Comparison of ENCODE assay signal across 10 mouse cellular contexts in the genomic region with DNA sequence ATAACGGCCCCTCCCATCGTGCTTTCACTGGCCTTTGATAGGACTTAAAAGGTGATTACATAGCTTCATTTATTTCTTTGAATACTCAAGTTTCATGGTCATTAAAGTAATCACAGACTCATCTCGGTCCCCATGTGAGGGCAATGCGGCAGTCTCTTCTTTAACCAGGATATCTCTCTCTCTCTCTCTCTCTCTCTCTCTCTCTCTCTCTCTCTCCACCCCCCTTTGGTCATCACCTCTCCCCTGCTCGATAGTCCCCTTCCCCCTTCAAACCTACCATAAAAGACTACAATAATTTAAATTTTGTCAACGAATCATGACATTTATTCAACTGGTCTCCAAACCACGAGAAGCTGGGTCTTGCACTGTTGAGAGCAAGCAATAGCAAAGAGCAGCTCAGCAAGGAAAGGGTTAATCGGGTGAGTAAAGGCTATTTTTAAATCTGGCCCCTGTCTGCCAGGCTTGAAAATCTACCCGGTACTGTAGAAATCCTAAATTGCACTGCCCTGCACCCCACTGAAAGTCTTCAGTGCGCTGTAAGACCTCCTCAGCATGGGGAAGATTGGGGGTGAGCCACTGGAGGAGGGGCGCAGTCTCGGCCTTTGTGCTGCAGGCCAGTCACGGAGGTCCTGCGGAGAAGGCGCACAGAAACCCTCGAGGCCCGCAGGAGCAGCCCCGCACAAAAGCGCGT. TPM values are rescaled to one million over a fixed set of nuclear protein-coding genes. Genes with fewer than 3 reads are reported as not detected.
DNase-seq lines count a peak whose midpoint lies in the region; ATAC-seq and TF ChIP-seq lines count a peak whose summit lies in the region.
"Had no signal": no experiment of that assay in that cellular context is flagged by ENCODE, and none has a peak within 500 bp of the region (broad histone marks: within the 10 kb centered on the region; RNA-seq: fewer than 3 reads in every experiment).

No protein-coding gene starts in this region.

- H3K27ac ChIP-seq in heart, embryonic 13.5 days (replicated peaks): no peak overlapping the region
- peak overlapping the region; percentile 34; the same call in 1 of the 2 replicates for H3K27ac ChIP-seq in hindbrain, embryonic 15.5 days (replicated peaks)
- 0 out of 2 replicates have a peak overlapping the region, but pooled peaks have one; percentile 34 for H3K27ac ChIP-seq in neural tube, embryonic 11.5 days (ENCODE audit: low read depth, low read length)

- ATAC-seq in heart, embryonic 13.5 days (ENCODE audit: extremely low read depth, insufficient number of reproducible peaks, low FRiP score, low TSS enrichment): no peak
- peak; percentile 79 for ATAC-seq in hindbrain, embryonic 15.5 days (ENCODE audit: low FRiP score, low read depth)
- peak; percentile 90 for ATAC-seq in neural tube, embryonic 11.5 days (ENCODE audit: insufficient read depth, low FRiP score, low TSS enrichment)

- 9% methylated on average over 20 of the region's 20 CpGs for WGBS in heart, embryonic 13.5 days
- 5% methylated on average over 20 of the region's 20 CpGs for WGBS in hindbrain, embryonic 15.5 days
- WGBS in neural tube, embryonic 11.5 days: 7% methylated on average over 20 of the region's 20 CpGs

- no peaks in the 10 kb centered on the region for H3K36me3 ChIP-seq in heart, embryonic 13.5 days
- no peaks in the 10 kb centered on the region for H3K36me3 ChIP-seq in E14TG2a.4 (ENCODE audit: insufficient read depth, low read length)
- no peaks in the 10 kb centered on the region for H3K36me3 ChIP-seq in hindbrain, embryonic 15.5 days
- H3K36me3 ChIP-seq in neural tube, embryonic 11.5 days (ENCODE audit: control insufficient read depth, insufficient read depth, low read length): no peaks in the 10 kb centered on the region

- H3K4me3 ChIP-seq in heart, embryonic 13.5 days: peak overlapping the region; percentile 54
- peak overlapping the region; percentile 59 for H3K4me3 ChIP-seq in E14TG2a.4 (replicated peaks; ENCODE audit: low read length)
- peak overlapping the region; percentile 35 for H3K4me3 ChIP-seq in hindbrain, embryonic 15.5 days
- H3K4me3 ChIP-seq in neural tube, embryonic 11.5 days (ENCODE audit: low read depth, low read length): peak overlapping the region; percentile 15; the same call in 1 of the 2 replicates

- peaks cover 3% of the 10 kb centered on the region; the same call in 1 of the 2 replicates for H3K27me3 ChIP-seq in heart, embryonic 13.5 days (replicated peaks)
- peaks cover 6% of the 10 kb centered on the region; the same call in 1 of the 2 replicates for H3K27me3 ChIP-seq in E14TG2a.4 (ENCODE audit: insufficient read depth, low read length)
- no peaks in the 10 kb centered on the region for H3K27me3 ChIP-seq in hindbrain, embryonic 15.5 days
- H3K27me3 ChIP-seq in neural tube, embryonic 11.5 days (ENCODE audit: control insufficient read depth, insufficient read depth, low read length): no peaks in the 10 kb centered on the region

- no peak for TF ChIP-seq CTCF in E14TG2a.4 (conservative IDR thresholded peaks at IDR 0.05; ENCODE audit: low read length)

- no peaks in the 10 kb centered on the region for H3K9me3 ChIP-seq in heart, embryonic 13.5 days
- H3K9me3 ChIP-seq in E14TG2a.4 (ENCODE audit: low read length): no peaks in the 10 kb centered on the region
- H3K9me3 ChIP-seq in hindbrain, embryonic 15.5 days: no peaks in the 10 kb centered on the region
- no peaks in the 10 kb centered on the region for H3K9me3 ChIP-seq in neural tube, embryonic 11.5 days (ENCODE audit: control insufficient read depth, low read length)

- no peak for DNase-seq in heart, postnatal 36 days
- peak; percentile 73 for DNase-seq in embryo, embryonic 9.5 days (ENCODE audit: extremely low spot score)
- peak; percentile 77 for DNase-seq in neural tube, embryonic 11.5 days (ENCODE audit: low spot score)
- no peak for DNase-seq in MN1 (ENCODE audit: low spot score)
- no peak for DNase-seq in spleen, postnatal 36 days (ENCODE audit: low spot score in 2 of 2)

- peak overlapping the region; percentile 77 for H3K9ac ChIP-seq in heart, embryonic 13.5 days
- H3K9ac ChIP-seq in hindbrain, embryonic 15.5 days: peak overlapping the region; percentile 44; the same call in 1 of the 2 replicates
- H3K9ac ChIP-seq in neural tube, embryonic 11.5 days (ENCODE audit: low read length): peak overlapping the region; percentile 63

- H3K4me2 ChIP-seq in heart, embryonic 13.5 days: peak overlapping the region; percentile 86
- peak overlapping the region; percentile 71 for H3K4me2 ChIP-seq in hindbrain, embryonic 15.5 days
- H3K4me2 ChIP-seq in neural tube, embryonic 11.5 days (ENCODE audit: low read depth): peak overlapping the region; percentile 45

- H3K4me1 ChIP-seq in heart, embryonic 13.5 days: peaks cover 10% of the 10 kb centered on the region; the same call in 1 of the 2 replicates
- peaks cover 63% of the 10 kb centered on the region for H3K4me1 ChIP-seq in E14TG2a.4 (replicated peaks; ENCODE audit: low read depth, low read length)
- H3K4me1 ChIP-seq in hindbrain, embryonic 15.5 days (replicated peaks): peaks cover 12% of the 10 kb centered on the region
- no peaks in the 10 kb centered on the region for H3K4me1 ChIP-seq in neural tube, embryonic 11.5 days (ENCODE audit: control insufficient read depth, insufficient read depth, low read length)

- intact Hi-C loops in heart, postnatal 36 days (cut with DNase I): no loop called here

RNA-seq across cellular contexts. Expression of gene Sox2, which starts 41.6 kb away (rescaled TPM):
- polyA plus RNA-seq in heart, embryonic 13.5 days (2015; fragmentation: Nextera tagmentation; extraction: Ambion mirVana): 0.29 and 0.33 TPM in 2 replicates
- total RNA-seq in heart, postnatal 36 days (2021): under 1 TPM in 1 of 2 experiments, not detected in 1; 0.16 TPM
- polyA plus RNA-seq in hindbrain, embryonic 15.5 days (2015; fragmentation: Nextera tagmentation; extraction: Ambion mirVana): 18.3 and 19.2 TPM in 2 replicates
- 32.5 and 36.8 TPM in 2 replicates for polyA plus RNA-seq in neural tube, embryonic 11.5 days (2014; fragmentation: Nextera tagmentation; extraction: Ambion mirVana)
- polyA plus RNA-seq: gonadal fat pad, adult 2 months; small intestine, adult 2 months had no signal

Comparison
In these comparisons a context has a peak if more than half of its experiments do, and no peak if none do; other contexts are left out.
1. DNase-seq: peak in embryo, embryonic 9.5 days (single experiment) and neural tube, embryonic 11.5 days (single experiment); none in heart, postnatal 36 days (0 of 2), MN1 (single experiment) and spleen, postnatal 36 days (0 of 2).
2. RNA of gene Sox2, which starts 41.6 kb away (polyA plus RNA-seq): 32.5 to 36.8 TPM in neural tube, embryonic 11.5 days and 18.3 to 19.2 TPM in hindbrain, embryonic 15.5 days; 0.29 to 0.33 TPM in heart, embryonic 13.5 days; every median in the first group is over 10 times any median in the second.
3. Peak in every context shown above with its lines, with median percentiles within 50 percentile points of each other: H3K4me2 ChIP-seq, H3K4me3 ChIP-seq and H3K9ac ChIP-seq.